Comparison of ENCODE assay signal across 8 mouse cellular contexts in the genomic region with DNA sequence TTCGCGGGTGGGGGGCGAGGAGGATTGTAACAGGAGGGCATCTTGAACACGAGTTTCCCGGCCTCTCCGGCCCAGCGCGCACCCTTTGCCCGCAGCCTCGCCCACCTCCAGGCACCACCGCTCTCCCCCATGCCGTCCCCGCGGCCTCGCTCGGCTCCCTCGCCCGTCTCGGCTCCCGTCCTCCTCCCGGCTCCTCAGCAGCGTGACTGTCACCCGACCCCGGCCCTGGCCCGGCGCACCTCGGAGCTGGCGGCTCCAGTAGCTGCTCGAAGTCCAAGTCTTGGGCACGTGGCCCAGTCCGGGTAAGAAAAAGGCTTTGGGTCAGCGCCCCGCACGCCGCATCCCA. TPM values are rescaled to one million over a fixed set of nuclear protein-coding genes. Genes with fewer than 3 reads are reported as not detected.
DNase-seq lines count a peak whose midpoint lies in the region; ATAC-seq and TF ChIP-seq lines count a peak whose summit lies in the region.

No protein-coding gene starts in this region.

- no peak for TF ChIP-seq EP300 in lung, postnatal 0 days (IDR thresholded peaks at IDR 0.05)

- 0 out of 2 replicates have a peak, but pooled peaks cover 3% of the 10 kb centered on the region for H3K36me3 ChIP-seq in lung, postnatal 0 days (ENCODE audit: insufficient read depth, low read length)
- peaks cover 36% of the 10 kb centered on the region for H3K36me3 ChIP-seq in erythroblast, embryonic 14.5 days (ENCODE audit: control insufficient read depth)
- peaks cover 23% of the 10 kb centered on the region for H3K36me3 ChIP-seq in limb, embryonic 13.5 days
- H3K36me3 ChIP-seq in small intestine, adult 2 months (ENCODE audit: control insufficient read depth, insufficient read depth, low read length): peaks cover 12% of the 10 kb centered on the region

- H3K4me3 ChIP-seq in lung, postnatal 0 days (ENCODE audit: low read depth, low read length): peak overlapping the region; percentile 81
- peak overlapping the region; percentile 88 for H3K4me3 ChIP-seq in erythroblast, embryonic 14.5 days (replicated peaks)
- peak overlapping the region; percentile 88 for H3K4me3 ChIP-seq in limb, embryonic 13.5 days
- H3K4me3 ChIP-seq in small intestine, adult 2 months (ENCODE audit: low read depth, low read length): peak overlapping the region; percentile 96

- peak overlapping the region; percentile 78 for H3K4me2 ChIP-seq in lung, postnatal 0 days (replicated peaks; ENCODE audit: low read depth, low read length)
- peak overlapping the region; percentile 88 for H3K4me2 ChIP-seq in limb, embryonic 13.5 days (replicated peaks)

- H3K4me1 ChIP-seq in lung, postnatal 0 days (ENCODE audit: insufficient read depth, low read depth, low read length): no peaks in the 10 kb centered on the region
- H3K4me1 ChIP-seq in erythroblast, embryonic 14.5 days (ENCODE audit: control insufficient read depth): peaks cover 32% of the 10 kb centered on the region
- H3K4me1 ChIP-seq in limb, embryonic 13.5 days: peaks cover 11% of the 10 kb centered on the region
- H3K4me1 ChIP-seq in small intestine, adult 2 months (ENCODE audit: control insufficient read depth, insufficient read depth, insufficient read length, low read length): peaks cover 8% of the 10 kb centered on the region; the same call in 1 of the 2 replicates

- no peak for TF ChIP-seq CTCF in lung, postnatal 0 days (IDR thresholded peaks at IDR 0.05)
- TF ChIP-seq CTCF in small intestine, adult 2 months (IDR thresholded peaks at IDR 0.05; ENCODE audit: extremely low read depth, insufficient read length, insufficient replicate concordance, low read depth, low read length): no peak

- no peaks in the 10 kb centered on the region for H3K27me3 ChIP-seq in lung, postnatal 0 days (replicated peaks; ENCODE audit: insufficient read depth, low read length)
- peaks cover 7% of the 10 kb centered on the region for H3K27me3 ChIP-seq in erythroblast, embryonic 14.5 days (ENCODE audit: control insufficient read depth)
- H3K27me3 ChIP-seq in limb, embryonic 13.5 days: no peaks in the 10 kb centered on the region
- H3K27me3 ChIP-seq in small intestine, adult 2 months (ENCODE audit: control insufficient read depth, insufficient read depth, low read length): no peaks in the 10 kb centered on the region

- no peak for TF ChIP-seq POLR2A in small intestine, adult 2 months (IDR thresholded peaks at IDR 0.05; ENCODE audit: low read depth, low read length)

- WGBS in lung, postnatal 0 days: under 1% methylated on average over 33 of the region's 35 CpGs
- 2% methylated on average over 35 of the region's 35 CpGs for WGBS in limb, embryonic 13.5 days
- WGBS in small intestine, adult 2 months: under 1% methylated on average over 34 of the region's 35 CpGs

- H3K9me3 ChIP-seq in lung, postnatal 0 days (ENCODE audit: low read length): no peaks in the 10 kb centered on the region
- H3K9me3 ChIP-seq in erythroblast, embryonic 14.5 days (ENCODE audit: control insufficient read depth, low read length): no peaks in the 10 kb centered on the region
- H3K9me3 ChIP-seq in limb, embryonic 13.5 days: no peaks in the 10 kb centered on the region

- peak overlapping the region; percentile 90 for H3K9ac ChIP-seq in lung, postnatal 0 days (replicated peaks; ENCODE audit: low read depth)
- H3K9ac ChIP-seq in limb, embryonic 13.5 days: peak overlapping the region; percentile 94

- peak; percentile 73 for ATAC-seq in lung, postnatal 0 days
- peak; percentile 82 for ATAC-seq in limb, embryonic 13.5 days (ENCODE audit: low FRiP score, low read depth)

- H3K27ac ChIP-seq in lung, postnatal 0 days (ENCODE audit: low read length): peak overlapping the region; percentile 89
- peak overlapping the region; percentile 92 for H3K27ac ChIP-seq in limb, embryonic 13.5 days
- peak overlapping the region; percentile 78 for H3K27ac ChIP-seq in small intestine, adult 2 months (ENCODE audit: insufficient read depth, low read depth, low read length)

- DNase-seq in lung, postnatal 0 days (ENCODE audit: low spot score): no peak
- no peak for DNase-seq in lung, postnatal 14 days
- no peak for DNase-seq in adrenal gland, adult 18-20 months (ENCODE audit: low spot score in 2 of 2)
- no peak for DNase-seq in frontal cortex, adult 2 months (ENCODE audit: extremely low spot score in 1 of 2, low spot score in 1 of 2)
- DNase-seq in ovary, postnatal 14 days (ENCODE audit: low spot score): no peak

RNA-seq across cellular contexts. Expression of gene 2310057M21Rik, which starts 0.3 kb away (rescaled TPM):
- polyA plus RNA-seq in lung, postnatal 0 days (2015; fragmentation: Nextera tagmentation; extraction: Ambion mirVana): 10.7 and 12.5 TPM in 2 replicates
- polyA plus RNA-seq in erythroblast, embryonic 14.5 days (2012): 1.5 and 1.8 TPM in 2 replicates
- polyA plus RNA-seq in limb, embryonic 13.5 days (2015; fragmentation: Nextera tagmentation; extraction: Ambion mirVana): 24.8 and 25.0 TPM in 2 replicates
- polyA plus RNA-seq in small intestine, adult 2 months (2012; rRNA removed): 1.3 and 2.1 TPM in 2 replicates
- total RNA-seq in adrenal gland, adult 18-20 months (2021): 10 to 100 TPM; 11.2 to 17.2 TPM
- 15.3 and 17.2 TPM in 2 replicates for polyA plus RNA-seq in frontal cortex, adult 2 months (2012; rRNA removed)

RNA-seq across cellular contexts. Expression of gene Pstk, which starts 8.7 kb away (rescaled TPM):
- polyA plus RNA-seq in lung, postnatal 0 days (2015; fragmentation: Nextera tagmentation; extraction: Ambion mirVana): 30.5 and 32.7 TPM in 2 replicates
- 1.7 and 2.4 TPM in 2 replicates for polyA plus RNA-seq in erythroblast, embryonic 14.5 days (2012)
- 76.4 and 76.8 TPM in 2 replicates for polyA plus RNA-seq in limb, embryonic 13.5 days (2015; fragmentation: Nextera tagmentation; extraction: Ambion mirVana)
- 35.6 and 37.5 TPM in 2 replicates for polyA plus RNA-seq in small intestine, adult 2 months (2012; rRNA removed)
- 10 to 100 TPM; 16.4 to 24.9 TPM for total RNA-seq in adrenal gland, adult 18-20 months (2021)
- 54.4 and 57.6 TPM in 2 replicates for polyA plus RNA-seq in frontal cortex, adult 2 months (2012; rRNA removed)

RNA-seq across cellular contexts. Expression of gene Fam24a, which starts 28.6 kb away (rescaled TPM):
- polyA plus RNA-seq in lung, postnatal 0 days (2015; fragmentation: Nextera tagmentation; extraction: Ambion mirVana): not detected in 2 replicates
- polyA plus RNA-seq in erythroblast, embryonic 14.5 days (2012): not detected in 2 replicates
- polyA plus RNA-seq in limb, embryonic 13.5 days (2015; fragmentation: Nextera tagmentation; extraction: Ambion mirVana): not detected in 2 replicates
- not detected in 2 replicates for polyA plus RNA-seq in small intestine, adult 2 months (2012; rRNA removed)
- not detected for total RNA-seq in adrenal gland, adult 18-20 months (2021)
- polyA plus RNA-seq in frontal cortex, adult 2 months (2012; rRNA removed): not detected in 2 replicates

RNA-seq across cellular contexts. Expression of gene Fam24b, which starts 32.9 kb away (rescaled TPM):
- not detected in 2 replicates for polyA plus RNA-seq in lung, postnatal 0 days (2015; fragmentation: Nextera tagmentation; extraction: Ambion mirVana)
- not detected in 2 replicates for polyA plus RNA-seq in erythroblast, embryonic 14.5 days (2012)
- polyA plus RNA-seq in limb, embryonic 13.5 days (2015; fragmentation: Nextera tagmentation; extraction: Ambion mirVana): not detected in 2 replicates
- polyA plus RNA-seq in small intestine, adult 2 months (2012; rRNA removed): not detected in 2 replicates
- not detected for total RNA-seq in adrenal gland, adult 18-20 months (2021)
- 0.14 and 0.17 TPM in 2 replicates for polyA plus RNA-seq in frontal cortex, adult 2 months (2012; rRNA removed)

RNA-seq across cellular contexts. Expression of gene Cuzd1, which starts 40.1 kb away (rescaled TPM):
- not detected in 2 replicates for polyA plus RNA-seq in lung, postnatal 0 days (2015; fragmentation: Nextera tagmentation; extraction: Ambion mirVana)
- polyA plus RNA-seq in erythroblast, embryonic 14.5 days (2012): not detected in 2 replicates
- polyA plus RNA-seq in limb, embryonic 13.5 days (2015; fragmentation: Nextera tagmentation; extraction: Ambion mirVana): not detected in 2 replicates
- polyA plus RNA-seq in small intestine, adult 2 months (2012; rRNA removed): 0.09 and 56.5 TPM in 2 replicates
- not detected for total RNA-seq in adrenal gland, adult 18-20 months (2021)
- 0.23 and 0.30 TPM in 2 replicates for polyA plus RNA-seq in frontal cortex, adult 2 months (2012; rRNA removed)
